Mouse (Mus musculus) heart, embryonic 10.5 days (tissue): ENCODE data around the gene Rela. TPM values are rescaled to one million over a fixed set of nuclear protein-coding genes. Genes with fewer than 3 reads are reported as not detected.

Experiments used
- DNase-seq: peaks from one replicate; pipeline ENCODE4 v3.0.0-alpha.2; 2017; ENCODE audit warnings: low spot score
- H3K27ac ChIP-seq: fragments of 300-500 bp; sonication (generic); 2 replicates; pipeline ENCODE4 v1.5.1; 2016; ENCODE audit warnings: mild to moderate bottlenecking
- H3K27me3 ChIP-seq: fragments of 300-500 bp; sonication (generic); 2 replicates; pipeline ENCODE4 v1.6.1; 2016; ENCODE audit warnings: mild to moderate bottlenecking; ENCODE audit not compliant: poor library complexity, insufficient read depth, severe bottlenecking
- H3K36me3 ChIP-seq: fragments of 300-500 bp; sonication (generic); 2 replicates; pipeline ENCODE4 v1.6.1; 2016; ENCODE audit warnings: mild to moderate bottlenecking, moderate library complexity
- H3K4me1 ChIP-seq: fragments of 300-500 bp; sonication (generic); 2 replicates; pipeline ENCODE4 v1.6.1; 2016; ENCODE audit warnings: mild to moderate bottlenecking
- H3K4me3 ChIP-seq: fragments of 300-500 bp; sonication (generic); 2 replicates; pipeline ENCODE4 v1.5.1; 2016; ENCODE audit warnings: mild to moderate bottlenecking, moderate library complexity
- H3K9me3 ChIP-seq: fragments of 300-500 bp; sonication (generic); 2 replicates; pipeline ENCODE4 v1.6.1; 2016; ENCODE audit warnings: mild to moderate bottlenecking, moderate library complexity
- WGBS: fragments of 180-500 bp; shearing (Covaris S2); methylation state at CpG from one replicate; pipeline ENCODE4 v1.1.7; 2016; 5-methylcytosine and 5-hydroxymethylcytosine counted together
- polyA plus RNA-seq: library from polyadenylated mRNA; unstranded; fragments of >200 nt; fragmentation: Nextera tagmentation; extraction: Ambion mirVana; gene quantifications from 2 replicates; pipeline ENCODE4 v1.2.1, GENCODE M21; 2016

Rela gene
- polyA plus RNA-seq, 1 experiment from 2014 or later: 36.8 TPM

DNA sequence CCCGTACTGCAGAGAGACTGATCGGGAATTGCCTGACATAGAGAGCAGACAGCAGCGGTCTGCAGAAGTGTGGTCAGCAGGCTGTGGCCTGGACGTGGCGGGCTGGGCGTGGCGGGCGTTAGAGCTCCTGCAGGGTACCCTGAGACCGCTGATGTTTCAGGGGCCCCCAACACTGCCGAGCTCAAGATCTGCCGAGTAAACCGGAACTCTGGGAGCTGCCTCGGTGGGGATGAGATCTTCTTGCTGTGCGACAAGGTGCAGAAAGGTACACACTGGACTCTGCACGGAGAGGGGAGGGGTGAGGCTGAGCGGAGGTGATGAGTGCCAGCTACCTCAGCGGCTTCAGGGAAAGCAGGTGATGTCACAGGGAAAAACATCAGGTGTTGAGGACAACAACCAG is 3.7 kb downstream of the Rela start:
- DNase-seq: no peak
- H3K27ac ChIP-seq: peak overlapping the region; percentile 59
- H3K9me3 ChIP-seq: no peaks in the 10 kb centered on the region
- no peak overlapping the region for H3K4me3 ChIP-seq
- H3K4me1 ChIP-seq: peaks cover 52% of the 10 kb centered on the region
- peaks cover 74% of the 10 kb centered on the region for H3K36me3 ChIP-seq
- 81% methylated on average over 17 of the region's 17 CpGs for WGBS
- no peaks in the 10 kb centered on the region for H3K27me3 ChIP-seq

DNA sequence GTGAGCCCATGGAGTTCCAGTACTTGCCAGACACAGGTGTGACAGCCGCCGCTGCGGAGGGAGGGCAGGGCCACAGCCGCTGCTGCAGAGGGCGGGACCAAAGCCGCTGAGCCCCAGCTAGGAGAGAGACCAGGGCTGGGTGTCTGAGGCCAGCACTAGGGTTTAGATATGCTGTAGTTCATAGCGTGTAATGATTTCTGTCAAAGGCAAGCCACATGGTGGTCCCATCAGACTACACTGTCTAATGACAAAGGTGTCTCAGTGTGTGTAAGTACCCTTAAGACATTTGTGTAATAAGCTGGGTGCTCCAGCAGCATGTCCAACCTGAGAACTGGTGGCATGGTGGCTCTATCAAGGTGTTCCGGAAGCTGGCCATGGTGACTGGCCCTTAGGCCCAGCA is 4.4 kb downstream of the Rela start:
- H3K4me1 ChIP-seq: peaks cover 46% of the 10 kb centered on the region
- peaks cover 80% of the 10 kb centered on the region for H3K36me3 ChIP-seq
- 0 out of 2 replicates have a peak overlapping the region, but pooled peaks have one; percentile 2 for H3K4me3 ChIP-seq
- WGBS: 84% methylated on average over 8 of the region's 8 CpGs
- no peaks in the 10 kb centered on the region for H3K9me3 ChIP-seq
- no peaks in the 10 kb centered on the region for H3K27me3 ChIP-seq
- no peak for DNase-seq
- 0 out of 2 replicates have a peak overlapping the region, but pooled peaks have one; percentile 59 for H3K27ac ChIP-seq

DNA sequence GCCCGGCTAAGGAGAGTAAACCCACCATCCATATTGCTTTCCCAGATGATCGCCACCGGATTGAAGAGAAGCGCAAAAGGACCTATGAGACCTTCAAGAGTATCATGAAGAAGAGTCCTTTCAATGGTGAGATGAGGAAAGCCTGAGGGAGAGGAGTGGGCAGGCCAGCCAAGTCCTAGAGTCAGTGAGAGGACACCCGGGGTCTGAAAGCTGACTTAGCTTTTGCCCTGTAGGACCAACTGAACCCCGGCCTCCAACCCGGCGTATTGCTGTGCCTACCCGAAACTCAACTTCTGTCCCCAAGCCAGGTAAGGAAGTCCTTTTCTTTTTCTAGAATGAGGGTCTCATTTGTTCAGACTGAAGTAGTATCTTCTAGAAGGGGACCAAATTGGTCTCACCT is 8.0 kb downstream of the Rela start:
- no peaks in the 10 kb centered on the region for H3K27me3 ChIP-seq
- DNase-seq: no peak
- H3K9me3 ChIP-seq: no peaks in the 10 kb centered on the region
- H3K4me3 ChIP-seq: no peak overlapping the region
- H3K27ac ChIP-seq: no peak overlapping the region
- peaks cover 78% of the 10 kb centered on the region for H3K36me3 ChIP-seq
- peaks cover 44% of the 10 kb centered on the region for H3K4me1 ChIP-seq
- WGBS: 94% methylated on average over 9 of the region's 9 CpGs

DNA sequence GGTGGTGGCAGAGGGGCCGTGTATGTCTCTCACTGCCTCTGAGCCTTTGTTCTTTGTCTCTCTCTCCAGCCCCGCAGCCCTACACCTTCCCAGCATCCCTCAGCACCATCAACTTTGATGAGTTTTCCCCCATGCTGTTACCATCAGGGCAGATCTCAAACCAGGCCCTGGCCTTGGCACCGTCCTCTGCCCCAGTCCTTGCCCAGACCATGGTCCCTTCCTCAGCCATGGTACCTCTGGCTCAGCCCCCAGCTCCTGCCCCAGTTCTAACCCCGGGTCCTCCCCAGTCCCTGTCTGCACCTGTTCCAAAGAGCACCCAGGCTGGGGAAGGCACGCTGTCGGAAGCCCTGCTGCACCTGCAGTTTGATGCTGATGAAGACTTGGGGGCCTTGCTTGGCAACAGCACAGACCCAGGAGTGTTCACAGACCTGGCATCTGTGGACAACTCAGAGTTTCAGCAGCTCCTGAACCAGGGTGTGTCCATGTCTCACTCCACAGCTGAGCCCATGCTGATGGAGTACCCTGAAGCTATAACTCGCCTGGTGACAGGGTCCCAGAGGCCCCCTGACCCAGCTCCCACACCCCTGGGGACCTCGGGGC is 9.5 kb downstream of the Rela start:
- WGBS: 93% methylated on average over 8 of the region's 8 CpGs
- H3K4me3 ChIP-seq: no peak overlapping the region
- H3K36me3 ChIP-seq: peaks cover 77% of the 10 kb centered on the region
- peaks cover 29% of the 10 kb centered on the region for H3K4me1 ChIP-seq
- H3K9me3 ChIP-seq: no peaks in the 10 kb centered on the region
- peaks cover 5% of the 10 kb centered on the region; the same call in 1 of the 2 replicates for H3K27me3 ChIP-seq
- H3K27ac ChIP-seq: no peak overlapping the region
- DNase-seq: no peak

DNA sequence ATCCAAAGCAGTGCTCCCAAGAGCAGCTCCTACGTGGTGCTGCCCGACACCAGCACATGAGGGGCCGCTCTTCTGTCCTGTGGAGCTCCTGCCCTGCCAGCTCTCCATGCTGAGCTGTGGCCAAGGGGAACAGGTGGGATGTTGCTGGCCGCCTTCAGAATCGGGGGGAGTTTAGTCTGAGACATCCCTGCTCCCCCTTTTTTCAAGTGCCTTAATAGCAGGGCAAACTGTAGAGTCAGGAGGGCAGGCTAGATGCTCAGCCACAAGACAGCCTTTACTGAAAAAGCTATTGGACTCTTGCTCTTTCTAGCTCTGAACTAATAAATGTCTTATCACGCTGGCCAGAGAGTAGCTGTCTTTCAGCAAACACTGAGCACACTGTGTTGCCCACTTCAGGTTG is 10.5 kb downstream of the Rela start:
- H3K27ac ChIP-seq: peak overlapping the region; percentile 87
- no peaks in the 10 kb centered on the region for H3K9me3 ChIP-seq
- WGBS: 93% methylated on average over 6 of the region's 6 CpGs
- DNase-seq: no peak
- peaks cover 10% of the 10 kb centered on the region for H3K27me3 ChIP-seq
- peaks cover 76% of the 10 kb centered on the region for H3K36me3 ChIP-seq
- H3K4me3 ChIP-seq: no peak overlapping the region
- H3K4me1 ChIP-seq: peaks cover 29% of the 10 kb centered on the region

DNA sequence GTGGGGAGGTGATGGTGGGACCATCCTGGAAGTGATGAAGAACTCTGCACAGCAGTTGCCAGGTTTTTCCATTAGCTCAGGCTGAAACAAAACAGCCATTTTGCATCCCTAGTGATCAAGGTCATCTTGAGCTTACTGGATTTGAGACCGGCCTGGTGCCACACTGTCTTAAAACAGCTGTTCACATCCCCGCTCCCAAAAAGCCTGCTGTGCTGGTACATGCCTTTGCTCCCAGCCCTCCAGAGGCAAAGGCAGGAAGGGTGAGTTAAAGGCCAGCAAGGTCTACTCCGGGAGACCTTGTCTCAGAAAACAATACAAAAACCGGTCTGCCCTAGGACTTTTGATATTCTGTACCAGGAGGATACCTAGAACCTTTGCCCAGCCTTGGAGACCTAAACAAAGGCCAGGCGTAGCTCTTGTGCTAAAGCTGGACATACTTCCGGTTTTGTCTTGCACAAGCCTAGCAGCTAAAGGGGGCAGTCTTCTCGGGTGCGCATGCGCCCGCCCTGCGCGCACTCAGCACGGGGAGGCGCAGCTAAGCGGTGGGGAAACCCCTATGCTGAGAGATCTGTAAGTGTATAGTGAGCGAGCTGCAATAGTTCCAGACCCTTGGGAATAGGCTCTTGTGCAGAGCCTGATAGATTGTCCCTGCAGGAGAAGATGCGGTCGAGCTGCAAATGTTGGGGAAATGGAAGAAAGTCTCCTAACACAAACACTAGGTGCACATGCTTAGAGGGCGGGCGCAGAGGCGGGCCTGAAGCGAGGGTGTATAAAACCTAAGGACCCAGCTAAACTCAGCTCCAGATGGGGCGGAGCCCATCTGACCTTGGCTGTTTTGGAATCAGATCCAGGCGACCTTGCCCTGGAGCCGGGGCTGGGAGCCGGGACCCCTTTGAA is 11.4 kb downstream of the Rela start:
- Histone ChIP-seq H3K4me3 (peak overlapping the region; percentile 49), H3K4me1 (peaks cover 29% of the 10 kb centered on the region), H3K36me3 (peaks cover 76% of the 10 kb centered on the region), H3K9me3 (no peaks in the 10 kb centered on the region), H3K27ac (peak overlapping the region; percentile 87), H3K27me3 (peaks cover 15% of the 10 kb centered on the region)
- 10% methylated on average over 26 of the region's 26 CpGs for WGBS
- peak; percentile 91 for DNase-seq

DNA sequence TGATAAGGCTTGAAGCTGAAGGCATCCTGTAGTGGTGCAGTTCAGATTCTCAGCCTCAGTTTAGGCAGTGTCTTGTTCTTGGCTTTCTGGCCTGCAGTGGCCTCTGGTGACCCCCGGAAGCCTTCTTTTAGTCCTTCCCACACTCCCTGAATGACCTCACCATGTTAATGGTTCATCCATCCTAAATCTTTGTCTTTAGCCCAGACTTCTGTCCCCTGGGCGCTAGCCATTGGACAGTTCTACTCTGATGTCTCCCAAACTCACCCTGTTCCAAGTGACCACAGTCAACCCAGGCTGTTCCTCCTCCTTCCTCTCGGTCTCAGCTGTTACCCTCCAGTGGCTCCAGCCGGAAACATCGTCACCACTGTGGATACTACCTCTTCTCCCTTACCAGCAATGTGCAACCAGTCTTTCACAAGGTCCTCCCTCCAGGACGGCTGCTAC is 12.0 kb downstream of the Rela start:
- Histone ChIP-seq H3K4me1 (peaks cover 36% of the 10 kb centered on the region), H3K27ac (peak overlapping the region; percentile 87), H3K9me3 (no peaks in the 10 kb centered on the region), H3K36me3 (peaks cover 76% of the 10 kb centered on the region), H3K27me3 (peaks cover 21% of the 10 kb centered on the region), H3K4me3 (peak overlapping the region; percentile 49)
- DNase-seq: no peak
- WGBS: 67% methylated on average over 6 of the region's 6 CpGs

DNA sequence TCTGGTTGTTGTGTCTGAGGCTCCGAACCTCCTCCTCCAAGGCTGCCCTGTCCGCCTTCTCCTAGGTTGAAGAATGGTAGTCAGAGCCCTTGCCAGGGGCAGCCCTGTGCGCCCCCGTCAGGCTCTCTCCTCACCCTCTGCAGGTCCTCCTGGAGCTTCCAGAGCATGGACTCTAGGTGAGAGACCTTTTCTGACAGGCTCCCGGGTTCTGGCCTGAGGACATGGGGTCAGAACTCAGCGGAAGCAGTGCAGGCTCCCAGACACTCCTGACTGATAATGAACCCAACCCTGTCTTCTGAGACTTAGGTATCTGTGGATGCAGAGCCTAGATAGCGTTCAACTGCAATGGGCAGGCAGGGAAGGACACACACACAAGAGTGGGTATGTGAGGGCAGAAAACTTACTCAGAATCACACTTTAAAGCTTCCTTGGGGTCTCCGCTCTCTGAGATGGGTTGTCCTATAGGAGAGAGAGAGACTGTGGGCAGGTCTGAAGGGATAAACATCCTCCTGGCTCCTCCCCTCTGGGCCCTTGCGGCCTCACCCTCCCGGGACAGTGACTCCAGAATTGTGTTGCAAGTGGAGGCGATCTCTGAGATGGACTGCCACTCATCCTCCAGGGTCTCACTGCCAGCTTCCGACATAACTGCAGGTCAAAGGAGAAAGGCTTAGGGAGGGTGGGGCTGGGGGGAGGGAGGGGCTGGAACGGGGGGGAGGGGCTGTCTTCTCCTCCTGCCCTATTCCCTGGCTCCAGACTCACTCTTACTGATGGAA is 14.4 kb downstream of the Rela start:
- 52% methylated on average over 13 of the region's 13 CpGs for WGBS
- peaks cover 46% of the 10 kb centered on the region for H3K4me1 ChIP-seq

DNA sequence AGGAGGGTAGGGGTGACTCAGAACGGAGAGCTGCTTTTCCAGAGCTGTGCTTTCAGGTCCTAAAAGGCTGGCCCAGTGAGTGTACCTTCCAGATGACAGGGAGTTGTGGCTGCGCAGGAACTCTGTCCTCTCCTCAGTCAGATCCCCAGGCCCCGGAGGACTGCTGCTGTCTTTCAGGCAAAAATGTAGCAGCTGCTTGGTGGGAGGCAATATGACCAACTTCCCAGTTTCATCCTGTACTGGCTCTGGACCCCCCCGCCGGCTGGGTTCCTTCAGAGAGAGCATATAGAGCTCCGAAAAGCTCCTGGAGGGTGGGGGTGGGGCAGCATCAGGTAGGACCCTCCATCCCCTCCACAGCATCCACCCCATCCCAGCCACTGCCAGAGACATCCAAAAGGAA is 15.3 kb downstream of the Rela start:
- H3K36me3 ChIP-seq: peaks cover 74% of the 10 kb centered on the region
- no peak for DNase-seq
- H3K27ac ChIP-seq: no peak overlapping the region
- H3K9me3 ChIP-seq: no peaks in the 10 kb centered on the region
- 77% methylated on average over 6 of the region's 6 CpGs for WGBS
- H3K27me3 ChIP-seq: peaks cover 49% of the 10 kb centered on the region
- no peak overlapping the region for H3K4me3 ChIP-seq
- H3K4me1 ChIP-seq: peaks cover 42% of the 10 kb centered on the region

More for the DNA sequence above, 14.4 kb downstream of the Rela start:
- DNase-seq: no peak
- Histone ChIP-seq H3K36me3 (peaks cover 76% of the 10 kb centered on the region), H3K9me3 (no peaks in the 10 kb centered on the region), H3K27ac (peak overlapping the region; percentile 29; the same call in 1 of the 2 replicates), H3K4me3 (no peak overlapping the region), H3K27me3 (peaks cover 45% of the 10 kb centered on the region)

DNA sequence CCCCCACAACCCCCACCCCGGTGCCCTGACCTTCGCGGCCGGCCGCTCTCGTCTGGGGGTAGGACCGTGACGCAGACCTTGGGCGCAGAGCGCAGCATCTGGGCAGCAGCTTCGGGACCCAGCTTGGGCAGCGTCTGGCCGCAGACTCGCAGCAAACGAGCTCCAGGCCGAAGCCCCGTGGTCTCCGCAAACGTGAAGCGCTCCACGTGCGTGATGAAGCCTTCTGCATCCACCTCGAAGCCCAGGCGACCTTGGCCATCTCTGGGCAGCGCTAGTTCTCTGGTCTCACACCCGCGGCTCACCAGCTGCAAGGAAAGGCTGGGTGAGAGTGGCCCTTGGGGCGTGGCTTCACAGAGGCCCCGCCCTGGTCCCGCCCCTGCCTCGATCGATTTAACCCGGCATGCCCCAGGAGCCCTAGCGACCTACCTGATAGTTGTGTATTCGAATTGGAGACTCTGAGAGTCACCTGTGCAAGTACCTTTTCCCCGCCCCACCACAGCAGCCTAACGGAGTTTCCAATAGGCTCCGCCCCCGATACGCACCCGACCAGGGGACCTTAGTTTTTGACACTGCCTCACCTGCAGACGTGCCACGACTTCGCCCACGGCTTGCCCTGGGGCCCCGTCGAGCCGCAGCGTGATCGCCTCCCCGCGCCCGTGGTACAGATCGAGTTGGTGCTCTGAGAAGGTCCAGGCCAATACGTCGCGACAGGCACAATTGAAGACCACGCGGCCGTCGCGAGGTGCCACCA is 16.9 kb downstream of the Rela start:
- Histone ChIP-seq H3K9me3 (no peaks in the 10 kb centered on the region), H3K4me3 (peak overlapping the region; percentile 56), H3K27me3 (peaks cover 49% of the 10 kb centered on the region), H3K36me3 (peaks cover 79% of the 10 kb centered on the region), H3K27ac (peak overlapping the region; percentile 69), H3K4me1 (peaks cover 27% of the 10 kb centered on the region)
- DNase-seq: no peak
- WGBS: 13% methylated on average over 62 of the region's 62 CpGs

DNA sequence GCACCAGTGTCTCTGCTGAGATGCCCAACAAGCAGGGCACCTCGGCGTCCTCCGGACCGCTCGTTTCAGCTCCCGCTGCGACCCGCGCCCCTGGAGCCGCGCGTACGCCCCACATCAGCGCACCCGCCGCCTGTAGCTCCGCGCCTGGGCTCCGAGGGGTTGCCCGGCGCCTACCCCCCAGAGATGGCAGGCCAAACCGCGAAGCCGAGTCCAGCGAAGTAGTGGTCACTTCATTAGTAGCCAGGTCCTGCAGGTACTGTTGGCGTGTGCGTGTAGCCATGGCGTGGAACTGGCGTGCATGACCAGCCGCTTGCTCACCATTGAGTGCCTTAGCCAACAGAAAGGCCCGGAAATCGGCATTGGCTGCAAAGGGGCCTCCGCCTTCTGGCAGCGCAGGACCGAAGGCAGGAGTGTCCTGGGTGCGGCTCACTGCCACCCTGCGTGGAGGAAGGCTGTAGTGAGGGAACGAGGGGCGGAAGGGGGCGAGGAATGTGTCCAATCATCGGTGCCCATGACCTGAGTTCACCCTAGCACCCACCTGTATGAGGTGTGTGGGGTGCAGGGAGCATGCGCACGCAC is 17.5 kb downstream of the Rela start:
- no peak for DNase-seq
- H3K4me3 ChIP-seq: peak overlapping the region; percentile 56
- H3K36me3 ChIP-seq: peaks cover 86% of the 10 kb centered on the region
- peaks cover 49% of the 10 kb centered on the region for H3K27me3 ChIP-seq
- peaks cover 22% of the 10 kb centered on the region for H3K4me1 ChIP-seq
- 17% methylated on average over 43 of the region's 43 CpGs for WGBS
- H3K9me3 ChIP-seq: no peaks in the 10 kb centered on the region
- H3K27ac ChIP-seq: peak overlapping the region; percentile 69
